Mouse (Mus musculus): ENCODE data around the gene Ssr4.

DNA sequence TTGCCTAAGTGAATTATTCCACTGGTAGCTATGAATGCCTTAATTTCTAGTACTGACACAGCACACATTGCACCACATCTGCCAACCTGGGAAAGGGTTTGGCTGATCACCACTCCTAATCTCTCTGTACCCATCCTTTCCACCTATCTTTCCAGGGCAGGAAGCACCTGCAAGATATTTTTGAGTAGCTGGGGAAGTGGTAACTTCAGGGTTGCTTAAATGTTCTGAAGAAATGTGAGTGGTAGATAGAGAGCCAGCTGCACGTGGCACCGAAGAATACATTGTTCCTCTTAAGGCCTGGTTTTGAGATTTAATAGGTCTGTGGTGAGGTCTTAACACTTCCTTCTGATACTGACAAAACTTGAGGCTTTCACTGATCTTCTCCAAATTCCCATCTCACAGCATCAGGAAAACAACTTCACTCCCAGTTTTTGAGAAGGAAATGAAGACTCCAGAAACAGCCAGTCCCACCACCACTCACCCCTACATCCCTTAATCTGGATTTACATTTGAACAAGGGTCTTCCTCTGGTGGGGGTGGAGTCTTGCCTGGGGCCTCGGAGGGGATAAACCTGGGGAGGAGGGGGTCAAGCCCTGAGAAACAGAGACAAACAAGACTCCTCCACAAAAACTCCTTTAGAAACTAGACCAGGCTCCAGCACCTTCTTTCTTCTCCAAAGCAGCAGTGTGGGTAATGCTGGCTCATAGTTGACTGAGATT is 29.9 kb downstream of the Ssr4 start:
- TF ChIP-seq CTCF (conservative IDR thresholded peaks at IDR 0.05 in 1 of 2, IDR thresholded peaks at IDR 0.05 in 1 of 2; ENCODE audit: low read depth in 2 of 2, low read length in 2 of 2) (no peak), USF2 (conservative IDR thresholded peaks at IDR 0.05; ENCODE audit: low read depth, low read length) (no peak), RCOR1 (conservative IDR thresholded peaks at IDR 0.05; ENCODE audit: low read depth, low read length) (no peak), POLR2A (IDR thresholded peaks at IDR 0.05; ENCODE audit: low read depth, low read length) (no peak), JUND (conservative IDR thresholded peaks at IDR 0.05; ENCODE audit: low read depth, low read length) (no peak), USF1 (IDR thresholded peaks at IDR 0.05; ENCODE audit: low read depth, low read length) (no peak), EP300 (IDR thresholded peaks at IDR 0.05; ENCODE audit: low read length) (no peak), TBP (conservative IDR thresholded peaks at IDR 0.05; ENCODE audit: low read depth, low read length) (no peak)

Data from CH12.LX (cell line).